Mouse (Mus musculus) heart, embryonic 15.5 days (tissue): ENCODE results near the gene Man1a. TPM values are rescaled to one million over a fixed set of nuclear protein-coding genes. Genes with fewer than 3 reads are reported as not detected.

Experiments used
- ATAC-seq: fragments of 200-750 bp; cut with Nextera tagmentation; replicated peaks from 2 replicates; pipeline ENCODE4 v1.8.0; 2017; ENCODE audit warnings: low read depth, moderate TSS enrichment; ENCODE audit not compliant: insufficient number of reproducible peaks, insufficient read depth, low FRiP score
- H3K27ac ChIP-seq: fragments of 300-500 bp; sonication (generic); 2 replicates; pipeline ENCODE4 v1.5.1; 2015; ENCODE audit warnings: mild to moderate bottlenecking, inconsistent platforms
- H3K27me3 ChIP-seq: fragments of 300-500 bp; sonication (generic); 2 replicates; pipeline ENCODE4 v1.6.1; 2015; ENCODE audit warnings: inconsistent platforms
- H3K36me3 ChIP-seq: fragments of 300-500 bp; sonication (generic); 2 replicates; pipeline ENCODE4 v1.6.1; 2015; ENCODE audit warnings: mild to moderate bottlenecking, inconsistent platforms
- H3K4me1 ChIP-seq: fragments of 300-500 bp; sonication (generic); replicated peaks from 2 replicates; pipeline ENCODE4 v1.6.1; 2015; ENCODE audit warnings: inconsistent platforms
- H3K4me2 ChIP-seq: fragments of 300-500 bp; sonication (generic); 2 replicates; pipeline ENCODE4 v1.6.1; 2015; ENCODE audit warnings: inconsistent platforms, mild to moderate bottlenecking, moderate library complexity
- H3K4me3 ChIP-seq: fragments of 300-500 bp; sonication (generic); 2 replicates; pipeline ENCODE4 v1.5.1; 2015; ENCODE audit warnings: mild to moderate bottlenecking, inconsistent platforms
- H3K9ac ChIP-seq: fragments of 300-500 bp; sonication (generic); 2 replicates; pipeline ENCODE4 v1.6.1; 2015; ENCODE audit warnings: mild to moderate bottlenecking, inconsistent platforms
- H3K9me3 ChIP-seq: fragments of 300-500 bp; sonication (generic); replicated peaks from 2 replicates; pipeline ENCODE4 v1.6.1; 2016; ENCODE audit warnings: inconsistent platforms
- WGBS: fragments of 180-500 bp; shearing (Covaris S2); methylation state at CpG from one replicate; pipeline ENCODE4 v1.1.7; 2015; ENCODE audit warnings: mixed read lengths; 5-methylcytosine and 5-hydroxymethylcytosine counted together
- polyA plus RNA-seq: library from polyadenylated mRNA; unstranded; fragments of >200 nt; fragmentation: Nextera tagmentation; extraction: Ambion mirVana; gene quantifications from 2 replicates; pipeline ENCODE4 v1.2.1, GENCODE M21; 2015

Gene Man1a
- polyA plus RNA-seq, 1 experiment from 2014 or later: 5.3 TPM

- Histone ChIP-seq H3K4me1 (no peaks in the 10 kb centered on the region), H3K9me3 (no peaks in the 10 kb centered on the region), H3K27ac (no peak overlapping the region), H3K27me3 (no peaks in the 10 kb centered on the region), H3K4me3 (no peak overlapping the region), H3K9ac (no peak overlapping the region), H3K36me3 (no peaks in the 10 kb centered on the region), H3K4me2 (no peak overlapping the region)
- no peak for ATAC-seq
Observed at GRCm38 (mm10) chr10:53974180-53974579, 102.2 kb downstream of the Man1a start.

- Histone ChIP-seq H3K27ac (no peak overlapping the region), H3K9me3 (no peaks in the 10 kb centered on the region), H3K9ac (no peak overlapping the region), H3K4me1 (no peaks in the 10 kb centered on the region), H3K4me3 (no peak overlapping the region), H3K4me2 (no peak overlapping the region), H3K27me3 (no peaks in the 10 kb centered on the region), H3K36me3 (no peaks in the 10 kb centered on the region)
- no peak for ATAC-seq
- 62% methylated on average over 3 of the region's 3 CpGs for WGBS
Observed at GRCm38 (mm10) chr10:53959759-53960158, 116.7 kb downstream of the Man1a start.

- WGBS: 72% methylated on average over 7 of the region's 7 CpGs
- no peak overlapping the region for H3K4me2 ChIP-seq
- H3K4me1 ChIP-seq: no peaks in the 10 kb centered on the region
- H3K27me3 ChIP-seq: no peaks in the 10 kb centered on the region
- H3K36me3 ChIP-seq: no peaks in the 10 kb centered on the region
- H3K9ac ChIP-seq: no peak overlapping the region
- no peak overlapping the region for H3K27ac ChIP-seq
- no peak for ATAC-seq
- no peaks in the 10 kb centered on the region for H3K9me3 ChIP-seq
- H3K4me3 ChIP-seq: no peak overlapping the region
Observed at GRCm38 (mm10) chr10:53941597-53941996, 134.8 kb downstream of the Man1a start.

- H3K36me3 ChIP-seq: no peaks in the 10 kb centered on the region
- 66% methylated on average over 3 of the region's 3 CpGs for WGBS
- no peaks in the 10 kb centered on the region for H3K9me3 ChIP-seq
- H3K4me1 ChIP-seq: no peaks in the 10 kb centered on the region
- H3K27ac ChIP-seq: no peak overlapping the region
- no peak overlapping the region for H3K4me2 ChIP-seq
- no peak for ATAC-seq
- no peak overlapping the region for H3K4me3 ChIP-seq
- H3K9ac ChIP-seq: no peak overlapping the region
- no peaks in the 10 kb centered on the region for H3K27me3 ChIP-seq
Observed at GRCm38 (mm10) chr10:53938199-53938598, 138.2 kb downstream of the Man1a start.

- Histone ChIP-seq H3K9ac (no peak overlapping the region), H3K9me3 (no peaks in the 10 kb centered on the region), H3K27me3 (no peaks in the 10 kb centered on the region), H3K27ac (no peak overlapping the region), H3K4me1 (no peaks in the 10 kb centered on the region), H3K4me2 (no peak overlapping the region), H3K4me3 (no peak overlapping the region), H3K36me3 (no peaks in the 10 kb centered on the region)
- no peak for ATAC-seq
- 90% methylated on average over 3 of the region's 3 CpGs for WGBS
Observed at GRCm38 (mm10) chr10:53936078-53936477, 140.3 kb downstream of the Man1a start.

- Histone ChIP-seq H3K36me3 (no peaks in the 10 kb centered on the region), H3K9ac (no peak overlapping the region), H3K9me3 (no peaks in the 10 kb centered on the region), H3K4me3 (no peak overlapping the region), H3K4me2 (no peak overlapping the region), H3K27me3 (no peaks in the 10 kb centered on the region), H3K4me1 (peaks cover 9% of the 10 kb centered on the region), H3K27ac (no peak overlapping the region)
- 39% methylated on average over 4 of the region's 4 CpGs for whole genome bisulfite sequencing
- ATAC-seq: no peak
Observed at GRCm38 (mm10) chr10:53929722-53930500, 146.5 kb downstream of the Man1a start.

GRCm38 (mm10) chr10:53927904-53928303, 148.5 kb downstream of the Man1a start:
- H3K9me3 ChIP-seq: no peaks in the 10 kb centered on the region
- H3K27ac ChIP-seq: no peak overlapping the region
- H3K36me3 ChIP-seq: no peaks in the 10 kb centered on the region
- no peak overlapping the region for H3K4me2 ChIP-seq
- no peak overlapping the region for H3K9ac ChIP-seq
- 64% methylated on average over 5 of the region's 5 CpGs for WGBS
- H3K4me3 ChIP-seq: no peak overlapping the region
- H3K4me1 ChIP-seq: peaks cover 9% of the 10 kb centered on the region
- no peaks in the 10 kb centered on the region for H3K27me3 ChIP-seq
- no peak for ATAC-seq

GRCm38 (mm10) chr10:53925456-53925855, 151.0 kb downstream of the Man1a start:
- Histone ChIP-seq H3K27me3 (no peaks in the 10 kb centered on the region), H3K9ac (no peak overlapping the region), H3K4me1 (peaks cover 9% of the 10 kb centered on the region), H3K4me2 (no peak overlapping the region), H3K27ac (no peak overlapping the region), H3K9me3 (no peaks in the 10 kb centered on the region), H3K36me3 (no peaks in the 10 kb centered on the region), H3K4me3 (no peak overlapping the region)
- 77% methylated on average over 6 of the region's 6 CpGs for WGBS
- ATAC-seq: no peak

GRCm38 (mm10) chr10:53922236-53922635, 154.2 kb downstream of the Man1a start:
- H3K4me3 ChIP-seq: no peak overlapping the region
- H3K36me3 ChIP-seq: no peaks in the 10 kb centered on the region
- H3K4me1 ChIP-seq: no peaks in the 10 kb centered on the region
- no peaks in the 10 kb centered on the region for H3K27me3 ChIP-seq
- no peak overlapping the region for H3K27ac ChIP-seq
- WGBS: 80% methylated on average over 3 of the region's 3 CpGs
- H3K9me3 ChIP-seq: no peaks in the 10 kb centered on the region
- no peak overlapping the region for H3K9ac ChIP-seq
- no peak for ATAC-seq
- H3K4me2 ChIP-seq: no peak overlapping the region

GRCm38 (mm10) chr10:53917517-53917916, 158.9 kb downstream of the Man1a start:
- no peak overlapping the region for H3K27ac ChIP-seq
- no peaks in the 10 kb centered on the region for H3K9me3 ChIP-seq
- no peaks in the 10 kb centered on the region for H3K4me1 ChIP-seq
- no peak overlapping the region for H3K9ac ChIP-seq
- H3K4me3 ChIP-seq: no peak overlapping the region
- no peak for ATAC-seq
- H3K36me3 ChIP-seq: no peaks in the 10 kb centered on the region
- WGBS: 70% methylated on average over 3 of the region's 3 CpGs
- H3K27me3 ChIP-seq: no peaks in the 10 kb centered on the region
- H3K4me2 ChIP-seq: no peak overlapping the region

GRCm38 (mm10) chr10:53915719-53916118, 160.7 kb downstream of the Man1a start:
- H3K36me3 ChIP-seq: no peaks in the 10 kb centered on the region
- no peak for ATAC-seq
- H3K9ac ChIP-seq: no peak overlapping the region
- H3K4me3 ChIP-seq: no peak overlapping the region
- no peaks in the 10 kb centered on the region for H3K27me3 ChIP-seq
- 66% methylated on average over 6 of the region's 6 CpGs for WGBS
- no peaks in the 10 kb centered on the region for H3K9me3 ChIP-seq
- H3K27ac ChIP-seq: no peak overlapping the region
- no peak overlapping the region for H3K4me2 ChIP-seq
- no peaks in the 10 kb centered on the region for H3K4me1 ChIP-seq

GRCm38 (mm10) chr10:53914974-53915609, 161.3 kb downstream of the Man1a start:
- WGBS: 70% methylated on average over 8 of the region's 8 CpGs

More at GRCm38 (mm10) chr10:53914974-53915609, 161.3 kb downstream of the Man1a start:
- Histone ChIP-seq H3K4me2 (no peak overlapping the region), H3K27ac (no peak overlapping the region), H3K36me3 (no peaks in the 10 kb centered on the region), H3K27me3 (no peaks in the 10 kb centered on the region), H3K9ac (no peak overlapping the region), H3K9me3 (no peaks in the 10 kb centered on the region), H3K4me1 (no peaks in the 10 kb centered on the region), H3K4me3 (no peak overlapping the region)
- no peak for ATAC-seq
